Mouse (Mus musculus) liver, adult 2 months (tissue): ENCODE data around the gene Clgn. TPM values are rescaled to one million over a fixed set of nuclear protein-coding genes. Genes with fewer than 3 reads are reported as not detected.

Experiments used
- DNase-seq: peaks from one replicate; pipeline ENCODE4 v3.0.0-alpha.2; 2011; ENCODE audit warnings: low read depth, low spot score; ENCODE audit errors: extremely low read depth
- H3K27ac ChIP-seq: fragments of 200-500 bp; replicated peaks from 2 replicates; pipeline ENCODE4 v1.5.1; 2012; ENCODE audit warnings: low read depth, mild to moderate bottlenecking, control low read depth, inconsistent platforms, low read length; ENCODE audit not compliant: insufficient read depth
- H3K27me3 ChIP-seq: fragments of 200-500 bp; 2 replicates; pipeline ENCODE4 v1.6.1; 2012; ENCODE audit warnings: mild to moderate bottlenecking, moderate library complexity, low read length, inconsistent platforms; ENCODE audit not compliant: control insufficient read depth, insufficient read depth
- H3K36me3 ChIP-seq: fragments of 200-500 bp; 2 replicates; pipeline ENCODE4 v1.6.1; 2012; ENCODE audit warnings: low read length, inconsistent platforms; ENCODE audit not compliant: control insufficient read depth, insufficient read depth
- H3K4me1 ChIP-seq: fragments of 200-500 bp; 2 replicates; pipeline ENCODE4 v1.6.1; 2011; ENCODE audit warnings: low read length; ENCODE audit not compliant: control insufficient read depth, insufficient read depth
- H3K4me3 ChIP-seq: fragments of 200-500 bp; 2 replicates; pipeline ENCODE4 v1.5.1; 2011; ENCODE audit warnings: low read depth, mild to moderate bottlenecking, control low read depth, low read length, moderate library complexity; ENCODE audit not compliant: insufficient read depth
- H3K79me2 ChIP-seq: fragments of 200-500 bp; 2 replicates; pipeline ENCODE4 v1.6.1; 2012; ENCODE audit warnings: inconsistent platforms, mild to moderate bottlenecking, low read length, moderate library complexity; ENCODE audit not compliant: control insufficient read depth, insufficient read depth
- H3K9ac ChIP-seq: fragments of 200-500 bp; 2 replicates; pipeline ENCODE4 v1.6.1; 2012; ENCODE audit warnings: low read depth, mild to moderate bottlenecking, control low read depth, inconsistent platforms, low read length
- CTCF ChIP-seq: fragments of 200-500 bp; IDR thresholded peaks from 2 replicates; pipeline ENCODE4 v1.5.1; 2011; ENCODE audit warnings: low read depth, low read length, control low read depth
- POLR2A ChIP-seq: fragments of 200-500 bp; IDR thresholded peaks from 2 replicates; pipeline ENCODE4 v1.6.1; 2011; ENCODE audit warnings: low read length, control low read depth; ENCODE audit not compliant: insufficient read depth; ENCODE audit errors: extremely low read depth
- WGBS: fragments of 180-500 bp; shearing (Covaris S2); methylation state at CpG from one replicate; pipeline ENCODE4 v1.1.7; 2018; 5-methylcytosine and 5-hydroxymethylcytosine counted together
- polyA plus RNA-seq: library from polyadenylated mRNA; depleted of rRNA; stranded (reverse); fragments of >200 nt; gene quantifications from 2 replicates; pipeline ENCODE4 v1.2.3, GENCODE M21; 2012
- total RNA-seq: library from RNA; depleted of rRNA; stranded (reverse); fragments of >200 nt; gene quantifications from 2 replicates; pipeline ENCODE4 v1.2.3, GENCODE M21; 2014

Gene Clgn
- total and polyA plus RNA-seq, 2 experiments, result not detected

DNA sequence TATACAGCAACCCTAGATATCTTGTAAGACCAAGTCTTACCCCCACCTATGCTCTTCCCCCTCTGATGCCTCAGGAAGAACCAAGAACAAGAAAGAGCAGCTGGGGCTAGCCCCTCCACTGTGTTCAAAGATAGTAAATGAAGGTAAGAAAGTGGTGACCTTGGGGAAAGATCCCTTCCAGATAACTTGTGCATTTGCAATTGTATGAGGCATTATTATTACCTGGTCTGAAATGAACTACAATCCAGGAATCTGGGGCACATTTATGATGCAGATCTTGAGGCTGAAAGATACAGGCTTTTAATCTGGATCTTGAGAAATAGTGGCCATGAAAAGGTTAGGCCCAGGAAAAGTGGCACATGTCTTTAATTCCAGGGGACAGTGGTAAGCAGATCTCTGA lies 12.4 kb upstream of the Clgn start:
- no peaks in the 10 kb centered on the region for H3K27me3 ChIP-seq
- TF ChIP-seq CTCF (no peak), POLR2A (no peak)
- H3K4me1 ChIP-seq, result no peaks in the 10 kb centered on the region
- no peak overlapping the region for H3K9ac ChIP-seq
- DNase-seq, result no peak
- H3K79me2 ChIP-seq, result no peaks in the 10 kb centered on the region
- no peak overlapping the region for H3K4me3 ChIP-seq
- H3K36me3 ChIP-seq, result no peaks in the 10 kb centered on the region
- H3K27ac ChIP-seq, result no peak overlapping the region

DNA sequence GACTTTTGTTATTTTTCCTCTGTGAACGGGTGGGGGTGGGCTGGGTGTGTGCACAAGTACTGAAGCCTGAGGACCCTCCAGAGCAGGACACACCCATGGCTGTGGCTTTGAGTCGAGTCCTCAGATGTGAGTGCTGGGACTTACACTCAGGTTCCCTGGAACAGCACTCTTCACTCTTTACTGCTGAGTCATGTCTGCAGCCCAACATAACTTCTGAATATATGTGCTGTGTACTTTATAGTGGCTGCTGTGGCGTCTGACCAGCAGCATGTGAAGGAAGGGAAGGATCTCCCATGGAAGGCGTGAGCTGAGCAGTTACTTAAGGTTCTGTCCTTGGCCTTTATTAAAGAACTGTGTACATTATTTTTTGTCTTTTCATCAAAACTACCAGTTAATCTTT lies 9.5 kb upstream of the Clgn start:
- no peak overlapping the region for H3K9ac ChIP-seq
- H3K79me2 ChIP-seq, result no peaks in the 10 kb centered on the region
- no peak for DNase-seq
- H3K36me3 ChIP-seq, result no peaks in the 10 kb centered on the region
- 63% methylated on average over 4 of the region's 4 CpGs for WGBS
- no peak for TF ChIP-seq CTCF
- no peak for TF ChIP-seq POLR2A
- H3K4me1 ChIP-seq, result no peaks in the 10 kb centered on the region
- no peaks in the 10 kb centered on the region for H3K27me3 ChIP-seq
- H3K27ac ChIP-seq, result no peak overlapping the region
- H3K4me3 ChIP-seq, result no peak overlapping the region

DNA sequence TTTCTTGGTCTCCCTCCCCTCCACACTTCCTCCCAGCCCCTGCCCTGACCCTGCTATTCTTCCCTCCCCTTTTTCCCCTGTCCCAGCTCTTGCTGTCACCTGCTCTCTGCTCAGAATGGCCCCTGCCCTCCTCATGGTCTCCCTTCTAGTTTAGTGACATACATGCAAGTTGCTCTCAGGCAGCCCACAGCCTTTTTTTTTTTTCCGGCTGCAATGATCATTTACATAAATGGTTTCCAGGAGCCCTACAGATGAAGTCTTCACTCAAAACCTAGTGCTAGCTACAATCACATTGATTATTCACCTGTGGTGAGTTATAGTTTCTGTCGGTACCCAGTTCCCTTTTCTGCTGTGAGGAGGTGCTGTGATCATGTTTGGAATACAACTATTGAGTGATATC lies 8.7 kb upstream of the Clgn start:
- Histone ChIP-seq H3K27ac (no peak overlapping the region), H3K79me2 (no peaks in the 10 kb centered on the region), H3K4me1 (no peaks in the 10 kb centered on the region), H3K9ac (no peak overlapping the region), H3K27me3 (no peaks in the 10 kb centered on the region), H3K36me3 (no peaks in the 10 kb centered on the region), H3K4me3 (no peak overlapping the region)
- TF ChIP-seq CTCF (no peak), POLR2A (no peak)
- 84% methylated on average over 2 of the region's 2 CpGs for WGBS
- no peak for DNase-seq

DNA sequence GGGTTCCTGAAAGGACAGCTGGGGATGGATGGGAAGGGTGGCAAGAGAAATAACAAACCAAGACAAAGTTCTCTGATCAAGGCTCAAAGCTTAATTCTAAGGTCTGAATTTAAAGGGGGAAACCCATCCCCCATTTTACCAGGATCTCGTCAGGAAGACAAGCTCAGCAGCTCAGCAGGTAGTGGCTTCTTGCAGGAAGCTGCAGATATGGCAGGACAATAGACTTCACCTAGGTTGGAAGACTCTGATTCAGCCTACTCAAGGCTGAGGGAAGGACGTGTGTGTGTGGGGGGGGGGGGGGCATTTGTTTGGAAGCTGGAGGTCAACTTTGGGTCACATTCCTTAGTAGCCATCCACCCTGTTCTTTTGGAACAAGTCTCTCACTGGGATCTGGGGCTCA lies 6.8 kb upstream of the Clgn start:
- H3K4me3 ChIP-seq, result no peak overlapping the region
- H3K27ac ChIP-seq, result no peak overlapping the region
- H3K9ac ChIP-seq, result no peak overlapping the region
- no peaks in the 10 kb centered on the region for H3K79me2 ChIP-seq
- 27% methylated on average over 2 of the region's 2 CpGs for WGBS
- DNase-seq, result no peak
- TF ChIP-seq CTCF, result no peak
- TF ChIP-seq POLR2A, result no peak
- no peaks in the 10 kb centered on the region for H3K27me3 ChIP-seq
- H3K36me3 ChIP-seq, result no peaks in the 10 kb centered on the region
- H3K4me1 ChIP-seq, result no peaks in the 10 kb centered on the region

DNA sequence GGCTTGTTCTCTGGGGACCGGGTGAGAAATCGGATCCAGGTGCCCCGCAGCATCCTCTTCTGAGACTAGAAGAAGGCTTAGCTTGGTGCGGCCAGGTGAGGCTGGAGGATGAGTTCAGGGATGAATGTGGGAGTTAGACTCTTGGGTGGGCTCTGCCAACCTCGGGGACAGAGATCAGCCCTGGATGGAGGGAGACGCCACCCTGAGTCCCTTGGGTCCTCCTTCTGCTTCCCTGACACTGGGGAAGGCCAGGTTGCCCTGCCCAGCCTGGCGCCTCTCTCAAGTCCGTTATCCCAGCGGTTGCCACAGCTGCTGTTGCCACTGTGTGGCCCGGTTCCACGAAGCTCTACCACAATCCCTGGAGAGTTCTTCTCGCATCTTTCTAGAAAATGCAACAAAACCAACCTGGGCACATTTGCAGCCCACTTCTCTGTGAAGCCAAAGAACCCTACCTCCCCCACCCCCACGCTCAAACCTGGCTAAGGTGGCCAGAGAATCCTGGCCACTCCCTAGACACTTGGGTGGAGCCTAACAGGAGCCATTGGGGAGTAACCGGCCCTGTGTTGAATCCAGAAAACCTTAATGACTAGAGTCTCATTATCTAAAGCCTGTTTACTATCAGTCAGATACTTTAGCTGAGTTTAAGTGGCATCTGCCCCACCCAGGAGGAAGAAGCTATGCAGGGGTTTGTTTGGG lies 487 bp downstream of the Clgn start:
- Histone ChIP-seq H3K4me3 (no peak overlapping the region), H3K27me3 (peaks cover 8% of the 10 kb centered on the region; the same call in 1 of the 2 replicates)
- WGBS, result 17% methylated on average over 14 of the region's 14 CpGs

DNA sequence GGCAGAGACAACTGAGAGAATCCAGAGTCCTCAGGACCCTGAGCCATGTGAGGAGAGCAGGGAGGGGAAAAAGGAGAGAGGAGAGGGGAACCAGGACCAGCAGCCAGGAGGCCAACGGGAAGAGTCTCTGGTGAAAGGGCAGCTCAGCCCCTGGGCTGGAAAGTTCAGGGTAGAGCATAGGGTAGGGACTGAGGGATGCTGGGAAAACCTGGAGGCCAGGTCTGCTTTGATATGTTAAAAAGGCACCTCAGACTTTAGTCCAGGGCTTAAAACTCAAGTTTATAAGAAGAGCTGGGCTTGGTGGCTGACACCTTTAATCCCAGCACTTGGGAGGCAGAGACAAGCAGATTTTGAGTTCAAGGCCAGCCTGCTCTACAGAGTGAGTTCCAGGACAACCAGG lies 2.9 kb downstream of the Clgn start:
- WGBS, result 87% methylated on average over 1 of the region's 1 CpGs
- no peak for TF ChIP-seq CTCF

More for the DNA sequence above, 487 bp downstream of the Clgn start:
- Histone ChIP-seq H3K9ac (no peak overlapping the region), H3K27ac (no peak overlapping the region), H3K4me1 (no peaks in the 10 kb centered on the region), H3K79me2 (no peaks in the 10 kb centered on the region), H3K36me3 (no peaks in the 10 kb centered on the region)
- TF ChIP-seq CTCF, result no peak
- no peak for TF ChIP-seq POLR2A
- DNase-seq, result no peak

More for the DNA sequence above, 2.9 kb downstream of the Clgn start:
- Histone ChIP-seq H3K36me3 (no peaks in the 10 kb centered on the region), H3K4me1 (no peaks in the 10 kb centered on the region), H3K9ac (no peak overlapping the region), H3K27ac (no peak overlapping the region), H3K4me3 (no peak overlapping the region), H3K79me2 (no peaks in the 10 kb centered on the region), H3K27me3 (peaks cover 8% of the 10 kb centered on the region; the same call in 1 of the 2 replicates)
- DNase-seq, result no peak
